Mouse (Mus musculus): ENCODE results near the gene Hnrnph2.

Hnrnph2 gene

GRCm38 (mm10) chrX:134619695-134620094 lies 18.7 kb downstream of the Hnrnph2 start:
- no peak for DNase-seq

- no peak for DNase-seq
Measured at GRCm38 (mm10) chrX:134620254-134620865, 19.4 kb downstream of the Hnrnph2 start.

GRCm38 (mm10) chrX:134621685-134622084 lies 20.7 kb downstream of the Hnrnph2 start:
- DNase-seq = no peak

GRCm38 (mm10) chrX:134623350-134623749 lies 22.4 kb downstream of the Hnrnph2 start:
- DNase-seq = no peak

GRCm38 (mm10) chrX:134628200-134628599 lies 27.2 kb downstream of the Hnrnph2 start:
- DNase-seq = no peak

GRCm38 (mm10) chrX:134632710-134633109 lies 31.7 kb downstream of the Hnrnph2 start:
- no peak for DNase-seq

GRCm38 (mm10) chrX:134635111-134635510 lies 34.1 kb downstream of the Hnrnph2 start:
- DNase-seq = no peak

GRCm38 (mm10) chrX:134635860-134636259 lies 34.9 kb downstream of the Hnrnph2 start:
- no peak for DNase-seq

- no peak for DNase-seq
Measured at GRCm38 (mm10) chrX:134641000-134641760, 40.2 kb downstream of the Hnrnph2 start.

GRCm38 (mm10) chrX:134646338-134646737 lies 45.4 kb downstream of the Hnrnph2 start:
- no peak for DNase-seq

GRCm38 (mm10) chrX:134647421-134647820 lies 46.4 kb downstream of the Hnrnph2 start:
- no peak for DNase-seq

- DNase-seq = peak; percentile 63
Measured at GRCm38 (mm10) chrX:134648031-134648692, 47.2 kb downstream of the Hnrnph2 start.

- no peak for DNase-seq
Measured at GRCm38 (mm10) chrX:134652061-134652460, 51.1 kb downstream of the Hnrnph2 start.

Measured in kidney, adult 11 months (tissue).